Mouse (Mus musculus) thymus, adult 2 months (tissue): ENCODE data around the gene Tdp2.

Experiments used
- CTCF ChIP-seq: fragments of 200-500 bp; IDR thresholded peaks from 2 replicates; pipeline ENCODE4 v1.5.1; 2012; ENCODE audit warnings: mild to moderate bottlenecking, control low read depth, low read length, moderate library complexity, borderline replicate concordance; ENCODE audit not compliant: control insufficient read depth, poor library complexity, insufficient read depth; ENCODE audit errors: extremely low read depth
- POLR2A ChIP-seq: fragments of 200-500 bp; IDR thresholded peaks from 2 replicates; pipeline ENCODE4 v1.6.1; 2012; ENCODE audit warnings: mild to moderate bottlenecking, low read length, control low read depth, moderate library complexity; ENCODE audit not compliant: control insufficient read depth, poor library complexity, insufficient read depth; ENCODE audit errors: extremely low read depth

DNA sequence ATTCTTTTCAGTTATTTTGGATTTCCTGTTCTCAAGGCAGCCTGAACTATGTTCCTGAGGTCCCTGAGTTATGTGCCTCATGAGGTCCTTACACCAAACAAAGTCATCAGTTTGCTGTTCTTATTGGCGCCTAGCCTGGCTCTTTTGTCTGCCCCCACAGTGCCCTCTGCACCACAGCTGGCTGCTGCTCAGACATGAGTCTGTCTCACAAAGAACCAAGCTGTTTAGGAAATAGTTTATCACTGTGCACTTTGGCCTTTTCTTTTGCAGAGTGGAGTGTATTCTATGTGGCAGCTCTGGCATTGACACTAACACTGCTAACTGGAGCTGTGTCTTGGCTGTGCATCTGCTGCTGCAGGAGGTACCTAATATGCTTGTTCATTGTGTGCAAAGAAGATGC is 58.1 kb downstream of the Tdp2 start:
- TF ChIP-seq CTCF (no peak), POLR2A (no peak)
